Mouse (Mus musculus): Measurements from ENCODE around the gene Fbxl5. TPM values are rescaled to one million over a fixed set of nuclear protein-coding genes. Genes with fewer than 3 reads are reported as not detected.
A peak's percentile ranks its signal among the peaks of the same experiment; 100 is the strongest.

The Fbxl5 gene
- total RNA-seq, 4 experiments from 2014 or later: 36.4 to 43.2 (median 38.0) TPM

GRCm38 (mm10) chr5:43781977-43782930 lies 39.2 kb downstream of the Fbxl5 start:
- peak; percentile 56 for DNase-seq (ENCODE audit: low spot score)

- no peak for DNase-seq (ENCODE audit: low spot score)
Measured at GRCm38 (mm10) chr5:43781423-43781976, 39.9 kb downstream of the Fbxl5 start.

GRCm38 (mm10) chr5:43778583-43778982 lies 42.9 kb downstream of the Fbxl5 start:
- DNase-seq (ENCODE audit: low spot score): no peak

GRCm38 (mm10) chr5:43776993-43777392 lies 44.4 kb downstream of the Fbxl5 start:
- no peak for DNase-seq (ENCODE audit: low spot score)

GRCm38 (mm10) chr5:43776407-43776806 lies 45.0 kb downstream of the Fbxl5 start:
- no peak for DNase-seq (ENCODE audit: low spot score)

GRCm38 (mm10) chr5:43771555-43771954 lies 49.9 kb downstream of the Fbxl5 start:
- DNase-seq (ENCODE audit: low spot score): no peak

GRCm38 (mm10) chr5:43770618-43771354 lies 50.7 kb downstream of the Fbxl5 start:
- DNase-seq (ENCODE audit: low spot score): no peak

- DNase-seq (ENCODE audit: low spot score): no peak
Measured at GRCm38 (mm10) chr5:43749092-43749491, 72.3 kb downstream of the Fbxl5 start.

GRCm38 (mm10) chr5:43748039-43748438 lies 73.4 kb downstream of the Fbxl5 start:
- DNase-seq (ENCODE audit: low spot score): no peak

GRCm38 (mm10) chr5:43745156-43745555 lies 76.3 kb downstream of the Fbxl5 start:
- DNase-seq (ENCODE audit: low spot score): no peak

- no peak for DNase-seq (ENCODE audit: low spot score)
Measured at GRCm38 (mm10) chr5:43744187-43744586, 77.3 kb downstream of the Fbxl5 start.

- DNase-seq (ENCODE audit: low spot score): no peak
Measured at GRCm38 (mm10) chr5:43732381-43732780, 89.1 kb downstream of the Fbxl5 start.

GRCm38 (mm10) chr5:43728375-43729165 lies 92.9 kb downstream of the Fbxl5 start:
- no peak for DNase-seq (ENCODE audit: low spot score)

GRCm38 (mm10) chr5:43723830-43724229 lies 97.6 kb downstream of the Fbxl5 start:
- no peak for DNase-seq (ENCODE audit: low spot score)

- DNase-seq (ENCODE audit: low spot score): no peak
Measured at GRCm38 (mm10) chr5:43722452-43722783, 99.0 kb downstream of the Fbxl5 start.

- DNase-seq (ENCODE audit: low spot score): no peak
Measured at GRCm38 (mm10) chr5:43721538-43722451, 99.6 kb downstream of the Fbxl5 start.

GRCm38 (mm10) chr5:43699240-43699639 lies 122.2 kb downstream of the Fbxl5 start:
- DNase-seq (ENCODE audit: low spot score): no peak

- no peak for DNase-seq (ENCODE audit: low spot score)
Measured at GRCm38 (mm10) chr5:43697133-43697532, 124.3 kb downstream of the Fbxl5 start.
